Mouse (Mus musculus): ENCODE data around the gene Gm10229. TPM values are rescaled to one million over a fixed set of nuclear protein-coding genes. Genes with fewer than 3 reads are reported as not detected.

Gm10229 gene
- not detected for polyA plus RNA-seq (2014; fragmentation: Illumina TruSeq; extraction: RNeasy Lipid Tissue Mini Kit (QIAGEN cat#74804); ENCODE audit: insufficient read depth, low read depth, low replicate concordance)

DNA sequence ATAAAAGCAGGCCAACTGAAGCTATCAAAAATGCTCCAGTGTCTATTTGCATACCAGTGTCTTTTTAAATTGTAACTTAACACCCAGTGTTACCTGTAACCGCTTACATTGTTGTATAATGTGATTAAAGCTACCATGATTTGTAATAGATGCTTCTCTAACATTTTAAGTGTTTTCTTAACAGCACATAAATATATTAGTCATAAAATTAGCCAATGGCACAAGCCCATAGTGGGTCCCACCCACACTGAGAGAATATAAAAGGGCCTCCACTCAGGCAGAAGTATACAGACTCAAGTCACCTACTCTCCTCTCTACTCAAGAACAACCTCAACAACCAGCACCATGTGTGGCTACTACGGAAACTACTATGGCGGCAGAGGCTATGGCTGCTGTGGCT is at the start of gene Gm10229:
TSS of gene Gm10229 (plus strand) at position 301 of the 400 bp plus-strand sequence.

DNA sequence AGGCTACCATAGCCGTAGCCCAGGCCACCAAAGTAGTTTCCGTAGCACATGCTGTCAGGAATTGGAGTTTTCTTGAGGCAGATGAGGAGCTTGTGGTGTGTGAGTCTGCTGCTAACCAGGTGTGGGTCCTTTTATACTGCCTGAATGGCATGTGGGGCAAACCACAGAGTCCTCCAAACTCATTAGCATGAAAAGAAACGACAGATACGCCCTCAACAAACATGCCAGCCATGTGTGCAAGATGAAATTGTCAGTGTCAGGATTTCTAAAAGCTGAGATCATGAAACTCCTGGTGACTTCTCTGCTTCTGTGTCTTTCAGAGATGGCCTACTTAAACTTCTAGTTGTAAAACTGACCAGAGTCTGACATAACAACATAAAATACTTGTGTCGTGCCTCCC is 4.4 kb upstream of the Gm10229 start, which contains the start of gene Krtap22-2:
TSS of gene Krtap22-2 (minus strand) at position 101 of the 400 bp plus-strand sequence.

DNA sequence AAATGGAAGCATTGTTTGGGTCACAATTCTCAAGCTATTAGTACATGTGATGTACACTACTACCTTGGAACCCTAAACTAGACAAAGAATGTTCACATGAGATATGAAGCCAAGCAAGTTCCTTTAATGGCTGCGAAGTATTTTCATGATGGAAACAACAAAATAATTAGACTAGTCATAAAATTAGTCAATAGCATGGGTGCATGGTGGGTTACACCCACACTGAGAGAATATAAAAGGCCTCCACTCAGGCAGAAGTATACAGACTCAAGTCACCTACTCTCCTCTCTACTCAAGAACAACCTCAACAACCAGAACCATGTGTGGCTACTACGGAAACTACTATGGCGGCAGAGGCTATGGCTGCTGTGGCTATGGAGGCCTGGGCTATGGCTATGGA is 16.3 kb downstream of the Gm10229 start, which contains the start of gene Krtap6-1:
TSS of gene Krtap6-1 (plus strand) at position 301 of the 400 bp plus-strand sequence.

DNA sequence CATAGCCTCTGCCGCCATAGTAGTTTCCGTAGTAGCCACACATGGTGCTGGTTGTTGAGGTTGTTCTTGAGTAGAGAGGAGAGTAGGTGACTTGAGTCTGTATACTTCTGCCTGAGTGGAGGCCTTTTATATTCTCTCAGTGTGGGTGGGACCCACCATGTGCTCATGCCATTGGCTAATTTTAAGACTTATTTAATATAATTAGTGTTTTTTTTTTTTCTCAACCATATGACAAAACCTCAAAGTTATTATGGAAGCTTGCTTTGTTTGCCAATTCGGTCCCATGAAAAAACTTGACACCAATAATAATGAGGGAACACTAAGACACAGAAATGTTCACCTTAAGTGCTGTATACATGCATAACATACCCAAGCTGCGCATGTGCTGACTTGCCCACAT is 26.3 kb downstream of the Gm10229 start, which contains the start of gene Gm10228:
TSS of gene Gm10228 (minus strand) at position 101 of the 400 bp plus-strand sequence.

DNA sequence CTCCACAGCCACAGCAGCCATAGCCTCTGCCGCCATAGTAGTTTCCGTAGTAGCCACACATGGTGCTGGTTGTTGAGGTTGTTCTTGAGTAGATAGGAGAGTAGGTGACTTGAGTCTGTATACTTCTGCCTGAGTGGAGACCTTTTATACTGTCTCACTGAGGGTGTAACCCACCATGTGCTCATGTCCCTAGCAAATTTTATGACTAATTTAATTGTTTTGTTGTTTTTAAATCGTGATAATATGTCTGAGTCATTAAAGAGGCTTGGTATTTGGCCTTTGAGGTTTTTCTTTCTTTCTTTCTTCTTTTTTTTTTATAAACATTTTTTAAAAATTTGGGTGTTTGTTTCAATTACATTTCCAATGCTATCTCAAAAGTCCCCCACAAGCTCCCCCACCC is 32.7 kb downstream of the Gm10229 start, which contains the start of gene Krtap6-5:
TSS of gene Krtap6-5 (minus strand) at position 101 of the 400 bp plus-strand sequence.

DNA sequence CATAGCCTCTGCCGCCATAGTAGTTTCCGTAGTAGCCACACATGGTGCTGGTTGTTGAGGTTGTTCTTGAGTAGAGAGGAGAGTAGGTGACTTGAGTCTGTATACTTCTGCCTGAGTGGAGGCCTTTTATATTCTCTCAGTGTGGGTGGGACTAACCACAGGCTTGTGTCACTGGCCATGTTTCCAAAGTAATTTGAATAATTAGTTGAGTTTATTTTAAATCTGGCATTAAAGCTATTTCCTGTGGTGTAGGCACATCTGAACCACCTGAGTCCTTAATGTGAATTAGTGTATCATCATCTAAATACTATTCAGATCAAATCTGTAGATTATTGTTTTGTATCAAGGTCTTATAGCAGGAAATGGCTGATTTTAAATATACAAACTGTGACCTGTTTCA is 48.8 kb downstream of the Gm10229 start, which contains the start of gene 1110025L11Rik:
TSS of gene 1110025L11Rik (minus strand) at position 101 of the 400 bp plus-strand sequence.

Other genes with a start within 250 kb of the Gm10229 start
- gene 2310057N15Rik, start 241.1 kb upstream of the Gm10229 start, polyA plus RNA-seq (2014; fragmentation: Illumina TruSeq; extraction: RNeasy Lipid Tissue Mini Kit (QIAGEN cat#74804); ENCODE audit: insufficient read depth, low read depth, low replicate concordance) = not detected
- not detected for gene Gm5965, start 237.4 kb upstream of the Gm10229 start, polyA plus RNA-seq (2014; fragmentation: Illumina TruSeq; extraction: RNeasy Lipid Tissue Mini Kit (QIAGEN cat#74804); ENCODE audit: insufficient read depth, low read depth, low replicate concordance)
- gene Gm20741, start 203.1 kb upstream of the Gm10229 start, polyA plus RNA-seq (2014; fragmentation: Illumina TruSeq; extraction: RNeasy Lipid Tissue Mini Kit (QIAGEN cat#74804); ENCODE audit: insufficient read depth, low read depth, low replicate concordance) = not detected
- not detected for gene Krtap15, start 195.1 kb upstream of the Gm10229 start, polyA plus RNA-seq (2014; fragmentation: Illumina TruSeq; extraction: RNeasy Lipid Tissue Mini Kit (QIAGEN cat#74804); ENCODE audit: insufficient read depth, low read depth, low replicate concordance)
- not detected for gene Krtap14, start 189.1 kb upstream of the Gm10229 start, polyA plus RNA-seq (2014; fragmentation: Illumina TruSeq; extraction: RNeasy Lipid Tissue Mini Kit (QIAGEN cat#74804); ENCODE audit: insufficient read depth, low read depth, low replicate concordance)
- not detected for gene Krtap19-1, start 145.9 kb upstream of the Gm10229 start, polyA plus RNA-seq (2014; fragmentation: Illumina TruSeq; extraction: RNeasy Lipid Tissue Mini Kit (QIAGEN cat#74804); ENCODE audit: insufficient read depth, low read depth, low replicate concordance)
- gene Krtap19-2, start 141.0 kb upstream of the Gm10229 start, polyA plus RNA-seq (2014; fragmentation: Illumina TruSeq; extraction: RNeasy Lipid Tissue Mini Kit (QIAGEN cat#74804); ENCODE audit: insufficient read depth, low read depth, low replicate concordance) = not detected
- gene Krtap19-3, start 137.2 kb upstream of the Gm10229 start, polyA plus RNA-seq (2014; fragmentation: Illumina TruSeq; extraction: RNeasy Lipid Tissue Mini Kit (QIAGEN cat#74804); ENCODE audit: insufficient read depth, low read depth, low replicate concordance) = not detected
- gene Krtap19-4, start 130.2 kb upstream of the Gm10229 start, polyA plus RNA-seq (2014; fragmentation: Illumina TruSeq; extraction: RNeasy Lipid Tissue Mini Kit (QIAGEN cat#74804); ENCODE audit: insufficient read depth, low read depth, low replicate concordance) = not detected
- not detected for gene Krtap19-5, start 118.8 kb upstream of the Gm10229 start, polyA plus RNA-seq (2014; fragmentation: Illumina TruSeq; extraction: RNeasy Lipid Tissue Mini Kit (QIAGEN cat#74804); ENCODE audit: insufficient read depth, low read depth, low replicate concordance)
- gene Krtap19-9b, start 83.0 kb upstream of the Gm10229 start, polyA plus RNA-seq (2014; fragmentation: Illumina TruSeq; extraction: RNeasy Lipid Tissue Mini Kit (QIAGEN cat#74804); ENCODE audit: insufficient read depth, low read depth, low replicate concordance) = not detected
- not detected for gene Krtap16-3, start 52.4 kb upstream of the Gm10229 start, polyA plus RNA-seq (2014; fragmentation: Illumina TruSeq; extraction: RNeasy Lipid Tissue Mini Kit (QIAGEN cat#74804); ENCODE audit: insufficient read depth, low read depth, low replicate concordance)
- not detected for gene Krtap22-2, start 4.5 kb upstream of the Gm10229 start, polyA plus RNA-seq (2014; fragmentation: Illumina TruSeq; extraction: RNeasy Lipid Tissue Mini Kit (QIAGEN cat#74804); ENCODE audit: insufficient read depth, low read depth, low replicate concordance)
- not detected for gene Krtap6-1, start 16.4 kb downstream of the Gm10229 start, polyA plus RNA-seq (2014; fragmentation: Illumina TruSeq; extraction: RNeasy Lipid Tissue Mini Kit (QIAGEN cat#74804); ENCODE audit: insufficient read depth, low read depth, low replicate concordance)
- not detected for gene Gm10228, start 26.2 kb downstream of the Gm10229 start, polyA plus RNA-seq (2014; fragmentation: Illumina TruSeq; extraction: RNeasy Lipid Tissue Mini Kit (QIAGEN cat#74804); ENCODE audit: insufficient read depth, low read depth, low replicate concordance)
- gene Krtap6-5, start 32.6 kb downstream of the Gm10229 start, polyA plus RNA-seq (2014; fragmentation: Illumina TruSeq; extraction: RNeasy Lipid Tissue Mini Kit (QIAGEN cat#74804); ENCODE audit: insufficient read depth, low read depth, low replicate concordance) = not detected
- not detected for gene 1110025L11Rik, start 48.7 kb downstream of the Gm10229 start, polyA plus RNA-seq (2014; fragmentation: Illumina TruSeq; extraction: RNeasy Lipid Tissue Mini Kit (QIAGEN cat#74804); ENCODE audit: insufficient read depth, low read depth, low replicate concordance)
- gene Krtap6-3, start 68.7 kb downstream of the Gm10229 start, polyA plus RNA-seq (2014; fragmentation: Illumina TruSeq; extraction: RNeasy Lipid Tissue Mini Kit (QIAGEN cat#74804); ENCODE audit: insufficient read depth, low read depth, low replicate concordance) = not detected
- gene Gm6358, start 125.6 kb downstream of the Gm10229 start, polyA plus RNA-seq (2014; fragmentation: Illumina TruSeq; extraction: RNeasy Lipid Tissue Mini Kit (QIAGEN cat#74804); ENCODE audit: insufficient read depth, low read depth, low replicate concordance) = not detected
- gene Gm10061, start 135.8 kb downstream of the Gm10229 start, polyA plus RNA-seq (2014; fragmentation: Illumina TruSeq; extraction: RNeasy Lipid Tissue Mini Kit (QIAGEN cat#74804); ENCODE audit: insufficient read depth, low read depth, low replicate concordance) = not detected
- gene Gm9789, start 142.7 kb downstream of the Gm10229 start, polyA plus RNA-seq (2014; fragmentation: Illumina TruSeq; extraction: RNeasy Lipid Tissue Mini Kit (QIAGEN cat#74804); ENCODE audit: insufficient read depth, low read depth, low replicate concordance) = not detected
- not detected for gene Gm7735, start 154.2 kb downstream of the Gm10229 start, polyA plus RNA-seq (2014; fragmentation: Illumina TruSeq; extraction: RNeasy Lipid Tissue Mini Kit (QIAGEN cat#74804); ENCODE audit: insufficient read depth, low read depth, low replicate concordance)
- gene 1110057P08Rik, start 159.5 kb downstream of the Gm10229 start, polyA plus RNA-seq (2014; fragmentation: Illumina TruSeq; extraction: RNeasy Lipid Tissue Mini Kit (QIAGEN cat#74804); ENCODE audit: insufficient read depth, low read depth, low replicate concordance) = not detected
- gene Krtap20-2, start 190.6 kb downstream of the Gm10229 start, polyA plus RNA-seq (2014; fragmentation: Illumina TruSeq; extraction: RNeasy Lipid Tissue Mini Kit (QIAGEN cat#74804); ENCODE audit: insufficient read depth, low read depth, low replicate concordance) = not detected